Mouse (Mus musculus) neural tube, embryonic 10.5 days (tissue): ENCODE data around the gene Fgfr2.

Experiments used
- DNase-seq: peaks from one replicate; pipeline ENCODE4 v3.0.0-alpha.2; 2017; ENCODE audit warnings: low spot score; ENCODE audit errors: extremely low spot score

Gene Fgfr2

DNA sequence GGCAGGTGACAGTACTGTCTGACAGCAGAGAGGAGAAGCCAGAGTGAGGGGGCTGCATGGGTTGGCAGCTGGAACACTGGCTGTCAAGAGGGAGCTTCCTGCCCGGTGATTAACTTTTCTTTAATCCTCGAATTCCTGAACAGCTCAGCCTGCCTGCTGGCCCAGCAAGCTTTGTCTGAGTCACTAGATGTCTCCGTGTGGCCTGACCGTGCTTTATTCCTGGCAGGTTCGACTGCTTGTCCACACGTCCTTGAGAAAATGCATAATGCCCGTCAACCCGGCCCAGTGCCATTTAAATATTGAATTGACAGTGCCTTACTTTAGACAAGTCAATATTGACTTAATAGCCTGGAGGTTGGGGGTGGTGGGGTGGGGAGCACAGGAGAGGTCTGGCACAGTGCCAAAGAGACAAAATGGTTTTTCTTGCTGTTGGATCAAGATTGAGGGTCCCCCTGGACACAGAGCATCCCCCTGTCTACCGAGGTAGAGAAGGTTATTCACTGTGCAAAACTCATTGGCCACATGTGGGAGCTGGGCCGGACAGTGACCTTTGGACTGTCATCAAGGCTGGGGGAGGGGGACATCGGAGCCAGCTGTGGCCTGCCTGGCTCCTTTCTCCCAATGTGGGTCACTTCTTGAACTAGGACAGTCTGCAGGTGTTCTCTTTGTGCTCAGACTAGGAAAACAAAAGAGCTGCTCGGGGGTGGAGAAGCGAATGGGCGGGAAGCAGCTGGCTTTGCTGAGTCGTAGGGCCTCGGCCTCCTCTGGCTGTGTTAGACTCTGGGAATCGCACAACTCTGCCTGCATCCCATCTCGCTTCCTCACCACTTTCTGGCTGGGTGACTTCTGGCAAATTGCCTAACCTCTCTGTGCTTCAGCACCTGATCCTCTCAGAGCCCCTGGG is 2287.9 kb downstream of the Fgfr2 start:
- DNase-seq = peak; percentile 63

DNA sequence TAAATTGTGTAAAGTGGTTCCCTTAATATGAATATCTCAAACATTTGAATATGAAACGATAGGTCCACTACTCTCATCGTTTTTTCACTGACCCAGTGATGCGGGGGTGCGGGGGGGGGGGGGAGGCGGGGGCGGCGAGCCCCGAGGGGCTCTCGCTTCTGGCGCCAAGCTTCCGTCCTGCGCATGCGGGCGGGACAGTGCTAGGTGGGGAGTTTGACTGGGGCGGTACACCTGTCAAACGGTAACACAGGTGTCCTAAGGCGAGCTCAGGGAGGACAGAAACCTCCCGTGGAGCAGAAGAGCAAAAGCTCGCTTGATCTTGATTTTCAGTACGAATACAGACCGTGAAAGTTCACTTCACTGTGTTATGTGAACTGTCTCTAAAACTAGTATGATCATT is 2288.9 kb downstream of the Fgfr2 start:
- peak; percentile 100 for DNase-seq

- DNase-seq = no peak
These were observed 2291.6 kb downstream of the Fgfr2 start for GRCm38 (mm10) chr7:130831586-130831985.

GRCm38 (mm10) chr7:130828475-130828874 is 2294.7 kb downstream of the Fgfr2 start:
- no peak for DNase-seq

DNA sequence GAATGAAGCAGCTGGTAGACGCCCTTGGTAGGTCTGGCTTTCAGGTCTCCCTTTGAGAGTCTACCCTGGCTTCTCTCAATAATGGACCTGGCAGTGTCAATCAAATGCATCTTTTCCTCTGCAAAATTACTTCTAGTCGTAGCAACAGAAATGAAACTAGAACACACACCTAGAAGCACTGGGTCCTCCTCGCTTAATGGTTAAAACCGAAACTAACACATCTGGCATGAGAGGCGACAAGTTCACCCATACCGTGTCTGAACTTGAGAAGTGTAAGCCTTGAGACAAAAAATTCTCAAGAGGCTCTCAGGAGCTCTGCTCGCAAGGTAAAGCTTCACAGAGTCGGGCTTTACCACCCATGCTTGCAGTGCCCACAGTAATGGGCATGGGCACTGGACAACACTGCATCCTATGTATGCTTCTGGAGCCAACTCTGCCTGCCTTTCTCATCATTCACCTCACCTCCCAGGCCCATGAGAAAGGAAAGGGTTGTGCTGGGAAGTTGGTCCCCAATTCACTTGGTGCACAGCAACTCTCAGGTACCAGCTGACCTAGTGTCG is 2295.2 kb downstream of the Fgfr2 start:
- no peak for DNase-seq

- DNase-seq = peak; percentile 55
These were observed 2295.7 kb downstream of the Fgfr2 start for GRCm38 (mm10) chr7:130827431-130827830.

DNA sequence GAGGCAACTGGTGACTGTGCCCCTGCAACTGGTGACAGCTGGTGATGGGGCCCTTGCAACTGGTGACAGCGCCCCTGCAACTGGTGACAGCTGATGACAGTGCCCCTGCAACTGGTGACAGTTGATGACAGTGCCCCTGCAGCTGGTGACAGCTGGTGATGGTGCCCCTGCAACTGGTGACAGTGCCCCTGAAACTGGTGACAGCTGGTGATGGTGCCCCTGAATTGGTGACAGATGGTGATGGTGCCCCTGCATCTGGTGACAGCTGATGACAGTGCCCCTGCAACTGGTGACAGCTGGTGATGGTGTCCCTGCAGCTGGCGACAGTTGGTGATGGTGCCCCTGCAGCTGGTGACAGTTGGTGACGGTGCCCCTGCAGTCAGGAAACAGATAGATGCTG is 2296.8 kb downstream of the Fgfr2 start:
- no peak for DNase-seq

GRCm38 (mm10) chr7:130823992-130824391 is 2299.2 kb downstream of the Fgfr2 start:
- no peak for DNase-seq

GRCm38 (mm10) chr7:130819624-130820023 is 2303.5 kb downstream of the Fgfr2 start:
- DNase-seq = no peak

DNA sequence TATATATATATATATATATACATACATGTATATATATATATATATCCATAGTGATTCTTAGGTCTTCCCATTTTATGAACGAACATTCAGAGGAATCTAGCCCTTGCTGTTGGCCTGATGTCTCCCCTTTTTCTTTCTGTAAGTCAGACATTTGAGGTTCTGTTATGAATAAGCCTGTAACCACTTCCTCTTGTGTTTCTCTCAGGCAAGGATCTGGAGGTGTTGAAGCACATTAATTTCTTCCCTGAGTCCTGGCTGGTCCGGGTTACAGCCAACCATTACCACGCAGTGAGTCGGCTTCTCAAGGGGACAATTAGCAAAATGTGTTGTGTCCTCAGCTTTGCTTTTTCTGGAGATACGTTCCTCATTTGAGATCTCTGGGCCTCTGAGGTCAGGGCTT is 2304.3 kb downstream of the Fgfr2 start:
- no peak for DNase-seq

DNA sequence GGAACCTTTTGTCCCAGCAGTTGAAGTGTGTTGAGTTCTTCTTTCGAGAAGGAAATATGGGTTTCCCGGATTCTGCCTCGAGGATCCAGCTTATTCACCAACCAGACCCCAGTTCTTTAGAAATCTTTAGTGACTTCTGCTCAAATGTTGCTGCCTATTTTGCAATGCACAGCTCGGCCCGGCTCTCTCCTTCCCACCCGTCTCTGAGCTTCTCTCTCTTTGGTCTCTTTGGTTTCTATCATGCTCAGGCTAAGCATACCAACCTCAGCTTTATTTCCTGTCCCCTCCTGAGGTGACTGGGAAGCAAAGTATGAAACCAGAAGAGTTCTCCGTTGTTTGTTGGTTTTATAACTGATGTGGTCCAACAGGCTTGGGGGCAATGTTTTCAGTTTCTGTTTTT is 2306.9 kb downstream of the Fgfr2 start:
- DNase-seq = no peak

DNA sequence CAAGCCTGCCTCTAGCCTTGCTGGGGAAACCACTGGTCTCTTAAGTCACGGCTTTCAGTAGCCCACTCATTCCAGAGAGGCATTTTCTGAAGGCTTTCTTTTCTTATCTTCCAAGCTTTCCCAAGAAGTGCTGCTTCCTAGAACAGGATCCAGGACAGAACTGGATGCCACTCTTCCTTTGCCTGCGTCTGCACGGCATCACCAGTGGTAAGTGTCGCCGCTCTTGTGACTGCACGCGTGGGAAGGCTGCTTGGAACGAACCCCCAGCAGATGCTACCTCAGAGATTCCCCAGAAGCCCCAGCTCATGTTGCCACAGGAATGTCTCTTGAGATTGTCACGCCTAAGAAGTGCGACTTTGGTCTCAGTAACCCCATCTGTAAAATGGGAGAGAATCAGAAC is 2307.5 kb downstream of the Fgfr2 start:
- no peak for DNase-seq

DNA sequence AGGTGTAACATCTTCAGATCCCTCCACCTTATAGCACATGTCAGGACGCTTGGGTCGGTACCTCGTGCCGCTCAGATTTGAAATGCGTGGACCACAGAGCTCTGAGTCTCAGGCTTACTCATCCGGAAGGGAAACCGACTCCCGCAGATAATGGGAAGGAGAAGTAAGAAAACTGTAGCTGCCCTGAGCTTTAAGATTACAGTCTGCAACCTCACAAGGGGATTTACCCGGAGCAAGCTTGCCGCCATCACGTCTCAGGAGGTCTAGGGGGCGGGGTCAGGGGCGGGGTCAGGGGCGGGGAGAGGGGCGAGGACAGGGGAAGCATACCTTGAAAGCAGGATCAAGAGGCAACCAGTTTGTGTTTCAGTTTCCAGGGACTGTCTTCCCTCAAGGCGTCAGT is 2310.7 kb downstream of the Fgfr2 start:
- DNase-seq = no peak

- DNase-seq = no peak
These were observed 2312.9 kb downstream of the Fgfr2 start for GRCm38 (mm10) chr7:130810238-130810637.

- DNase-seq = no peak
These were observed 2314.5 kb downstream of the Fgfr2 start for GRCm38 (mm10) chr7:130808694-130809093.

- no peak for DNase-seq
These were observed 2315.4 kb downstream of the Fgfr2 start for GRCm38 (mm10) chr7:130807749-130808148.

- DNase-seq = no peak
These were observed 2318.2 kb downstream of the Fgfr2 start for GRCm38 (mm10) chr7:130804991-130805390.

- DNase-seq = no peak
These were observed 2319.8 kb downstream of the Fgfr2 start for GRCm38 (mm10) chr7:130803251-130803825.

- DNase-seq = no peak
These were observed 2321.3 kb downstream of the Fgfr2 start for GRCm38 (mm10) chr7:130801811-130802210.

- DNase-seq = no peak
These were observed 2322.5 kb downstream of the Fgfr2 start for GRCm38 (mm10) chr7:130800681-130801080.

- no peak for DNase-seq
These were observed 2323.7 kb downstream of the Fgfr2 start for GRCm38 (mm10) chr7:130799418-130799817.

- no peak for DNase-seq
These were observed 2325.6 kb downstream of the Fgfr2 start for GRCm38 (mm10) chr7:130797524-130797923.

DNA sequence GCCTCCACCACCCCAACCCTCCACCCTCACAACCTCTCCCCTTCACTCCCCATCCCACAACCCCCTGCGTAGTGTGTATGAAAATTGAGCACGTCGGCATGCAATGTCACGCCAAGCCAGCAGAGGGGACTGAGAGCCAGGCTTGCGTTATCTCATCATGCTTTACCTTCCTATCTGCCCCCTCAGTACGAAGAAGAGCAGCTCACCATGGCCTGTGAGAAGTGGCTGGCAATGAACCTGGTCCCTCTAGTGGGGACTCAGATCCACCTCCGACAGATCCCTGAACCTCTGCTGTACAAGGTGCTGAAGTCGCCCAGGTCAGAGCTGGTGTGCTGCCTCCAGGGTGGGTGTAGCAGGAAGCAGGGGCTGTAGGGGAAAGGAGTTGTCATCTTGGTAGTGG is 2326.4 kb downstream of the Fgfr2 start:
- no peak for DNase-seq
